Mouse (Mus musculus) forebrain, embryonic 10.5 days (tissue): ENCODE results near the gene Med15. TPM values are rescaled to one million over a fixed set of nuclear protein-coding genes. Genes with fewer than 3 reads are reported as not detected.
A peak's percentile ranks its signal among the peaks of the same experiment; 100 is the strongest.
"Not testable (repeated sequence)": the region's sequence is repeated elsewhere in the genome, so short reads cannot be mapped to it uniquely, and the experiment has no call there.

Experiments used
- DNase-seq: peaks from one replicate; pipeline ENCODE4 v3.0.0-alpha.2; 2017; ENCODE audit warnings: low spot score; ENCODE audit errors: extremely low spot score
- H3K27ac ChIP-seq: fragments of 300-500 bp; sonication (generic); 2 replicates; pipeline ENCODE4 v1.5.1; 2016; ENCODE audit warnings: mild to moderate bottlenecking
- H3K27me3 ChIP-seq: fragments of 300-500 bp; sonication (generic); 2 replicates; pipeline ENCODE4 v1.6.1; 2016; ENCODE audit warnings: mild to moderate bottlenecking; ENCODE audit not compliant: poor library complexity, severe bottlenecking
- H3K36me3 ChIP-seq: fragments of 300-500 bp; sonication (generic); replicated peaks from 2 replicates; pipeline ENCODE4 v1.6.1; 2016; ENCODE audit warnings: mild to moderate bottlenecking, moderate library complexity
- H3K4me1 ChIP-seq: fragments of 300-500 bp; sonication (generic); 2 replicates; pipeline ENCODE4 v1.6.1; 2016
- H3K4me3 ChIP-seq: fragments of 300-500 bp; sonication (generic); 2 replicates; pipeline ENCODE4 v1.5.1; 2016; ENCODE audit warnings: mild to moderate bottlenecking, moderate library complexity
- H3K9me3 ChIP-seq: fragments of 300-500 bp; sonication (generic); 2 replicates; pipeline ENCODE4 v1.6.1; 2016; ENCODE audit warnings: mild to moderate bottlenecking, moderate library complexity
- WGBS: fragments of 180-500 bp; shearing (Covaris S2); methylation state at CpG from one replicate; pipeline ENCODE4 v1.1.7; 2016; 5-methylcytosine and 5-hydroxymethylcytosine counted together
- polyA plus RNA-seq: library from polyadenylated mRNA; unstranded; fragments of >200 nt; fragmentation: Nextera tagmentation; extraction: Ambion mirVana; gene quantifications from 2 replicates; pipeline ENCODE4 v1.2.1, GENCODE M21; 2016

Med15 gene
- polyA plus RNA-seq, 1 experiment from 2014 or later: 47.5 TPM

GRCm38 (mm10) chr16:17619198-17620105 lies 113.2 kb downstream of the Med15 start, which contains the start of gene Smpd4:
TSS of gene Smpd4 (plus strand) at chr16:17619354.
- DNase-seq: peak; percentile 95
- H3K4me3 ChIP-seq: peak within 1 kb of the TSS; percentile 77
- H3K27me3 ChIP-seq: no peaks in the 10 kb centered on the region
- peaks cover 35% of the 10 kb centered on the region for H3K36me3 ChIP-seq
- H3K27ac ChIP-seq: peak within 1 kb of the TSS; percentile 91
- peaks cover 17% of the 10 kb centered on the region for H3K4me1 ChIP-seq
- 3% methylated on average over 60 of the region's 60 CpGs for WGBS
- 0 out of 2 replicates have a peak, but pooled peaks cover 2% of the 10 kb centered on the region for H3K9me3 ChIP-seq

- H3K4me1 ChIP-seq: peaks cover 17% of the 10 kb centered on the region
- 20% methylated on average over 13 of the region's 13 CpGs for whole genome bisulfite sequencing
- 0 out of 2 replicates have a peak, but pooled peaks cover 2% of the 10 kb centered on the region for H3K9me3 ChIP-seq
- H3K27me3 ChIP-seq: no peaks in the 10 kb centered on the region
- peak; percentile 65 for DNase-seq
- H3K27ac ChIP-seq: no peak overlapping the region
- H3K4me3 ChIP-seq: peak overlapping the region; percentile 18; the same call in 1 of the 2 replicates
- peaks cover 21% of the 10 kb centered on the region for H3K36me3 ChIP-seq
These were observed 114.6 kb downstream of the Med15 start for GRCm38 (mm10) chr16:17617922-17618565.

- Histone ChIP-seq H3K4me3 (no peak overlapping the region), H3K27me3 (no peaks in the 10 kb centered on the region), H3K4me1 (peaks cover 17% of the 10 kb centered on the region), H3K36me3 (peaks cover 3% of the 10 kb centered on the region), H3K9me3 (0 out of 2 replicates have a peak, but pooled peaks cover 2% of the 10 kb centered on the region), H3K27ac (no peak overlapping the region)
- 94% methylated on average over 5 of the region's 5 CpGs for WGBS
- no peak for DNase-seq
These were observed 116.5 kb downstream of the Med15 start for GRCm38 (mm10) chr16:17616212-17616611.

GRCm38 (mm10) chr16:17614740-17615139 lies 118.0 kb downstream of the Med15 start:
- not testable (repeated sequence) for H3K4me3 ChIP-seq, H3K27ac ChIP-seq, H3K4me1 ChIP-seq, DNase-seq, H3K27me3 ChIP-seq, H3K36me3 ChIP-seq, H3K9me3 ChIP-seq
- 94% methylated on average over 6 of the region's 6 CpGs for WGBS

GRCm38 (mm10) chr16:17611383-17611782 lies 121.3 kb downstream of the Med15 start:
- 79% methylated on average over 4 of the region's 4 CpGs for WGBS
- no peak for DNase-seq
- H3K9me3 ChIP-seq: peaks cover 6% of the 10 kb centered on the region; the same call in 1 of the 2 replicates

GRCm38 (mm10) chr16:17605684-17606083 lies 127.0 kb downstream of the Med15 start:
- Histone ChIP-seq H3K9me3 (peaks cover 4% of the 10 kb centered on the region; the same call in 1 of the 2 replicates), H3K27ac (no peak overlapping the region), H3K4me3 (no peak overlapping the region), H3K36me3 (no peaks in the 10 kb centered on the region), H3K4me1 (no peaks in the 10 kb centered on the region), H3K27me3 (no peaks in the 10 kb centered on the region)
- 81% methylated on average over 5 of the region's 5 CpGs for WGBS
- no peak for DNase-seq

More at GRCm38 (mm10) chr16:17611383-17611782, 121.3 kb downstream of the Med15 start:
- Histone ChIP-seq H3K27ac (no peak overlapping the region), H3K27me3 (no peaks in the 10 kb centered on the region), H3K36me3 (no peaks in the 10 kb centered on the region), H3K4me3 (no peak overlapping the region), H3K4me1 (no peaks in the 10 kb centered on the region)

- Histone ChIP-seq H3K9me3 (peaks cover 4% of the 10 kb centered on the region; the same call in 1 of the 2 replicates), H3K36me3 (no peaks in the 10 kb centered on the region), H3K4me1 (no peaks in the 10 kb centered on the region), H3K27ac (no peak overlapping the region), H3K4me3 (no peak overlapping the region), H3K27me3 (no peaks in the 10 kb centered on the region)
- no peak for DNase-seq
- 68% methylated on average over 4 of the region's 4 CpGs for WGBS
These were observed 127.8 kb downstream of the Med15 start for GRCm38 (mm10) chr16:17604941-17605340.

Other genes with a start within 250 kb of the Med15 start
- gene Aifm3, start 243.3 kb downstream of the Med15 start, polyA plus RNA-seq: 1.3 and 2.8 TPM in 2 replicates
- gene Lztr1, start 224.2 kb downstream of the Med15 start, polyA plus RNA-seq: 78.1 and 92.3 TPM in 2 replicates
- 51.7 and 53.4 TPM in 2 replicates for gene Thap7, start 201.8 kb downstream of the Med15 start, polyA plus RNA-seq
- gene Lrrc74b, start 171.6 kb downstream of the Med15 start, polyA plus RNA-seq: 0.26 and 0.51 TPM in 2 replicates
- 0.46 and 0.62 TPM in 2 replicates for gene P2rx6, start 171.0 kb downstream of the Med15 start, polyA plus RNA-seq
- gene Slc7a4, start 149.7 kb downstream of the Med15 start, polyA plus RNA-seq: 2.2 and 2.7 TPM in 2 replicates
- 65.6 and 66.6 TPM in 2 replicates for gene Smpd4, start 113.5 kb downstream of the Med15 start, polyA plus RNA-seq
- gene Ccdc74a, start 86.4 kb downstream of the Med15 start, polyA plus RNA-seq: 7.0 and 7.1 TPM in 2 replicates
- 55.4 and 59.1 TPM in 2 replicates for gene Klhl22, start 26.7 kb upstream of the Med15 start, polyA plus RNA-seq
- 4.0 and 4.1 TPM in 2 replicates for gene Scarf2, start 64.4 kb upstream of the Med15 start, polyA plus RNA-seq
- gene B830017H08Rik, start 100.2 kb upstream of the Med15 start, polyA plus RNA-seq: not detected in 2 replicates
- 2.7 and 3.6 TPM in 2 replicates for gene Car15, start 105.5 kb upstream of the Med15 start, polyA plus RNA-seq
- 0.23 and 0.29 TPM in 2 replicates for gene Gm20518, start 158.8 kb upstream of the Med15 start, polyA plus RNA-seq
- gene Tssk1, start 161.3 kb upstream of the Med15 start, polyA plus RNA-seq: not detected in 2 replicates
- 104 and 106 TPM in 2 replicates for gene Dgcr2, start 165.7 kb upstream of the Med15 start, polyA plus RNA-seq
- 0.36 TPM in 1 of 2 replicates, not detected in the other for gene Tssk2, start 165.7 kb upstream of the Med15 start, polyA plus RNA-seq
- 55.2 and 56.2 TPM in 2 replicates for gene Ess2, start 178.5 kb upstream of the Med15 start, polyA plus RNA-seq
- gene Gsc2, start 182.2 kb upstream of the Med15 start, polyA plus RNA-seq: 0.43 TPM in 1 of 2 replicates, not detected in the other
- 97.4 and 99.1 TPM in 2 replicates for gene Slc25a1, start 195.3 kb upstream of the Med15 start, polyA plus RNA-seq
- not detected in 2 replicates for gene Vpreb2, start 247.5 kb upstream of the Med15 start, polyA plus RNA-seq